Mouse (Mus musculus) hindbrain, postnatal 0 days (tissue): ENCODE measurements around the gene Kcna10. TPM values are rescaled to one million over a fixed set of nuclear protein-coding genes. Genes with fewer than 3 reads are reported as not detected.
A peak's percentile ranks its signal among the peaks of the same experiment; 100 is the strongest.

Experiments
- ATAC-seq: fragments of 200-750 bp; cut with Nextera tagmentation; 2 replicates; pipeline ENCODE4 v1.8.0; 2017; ENCODE audit warnings: mild to moderate bottlenecking, moderate TSS enrichment, moderate library complexity
- DNase-seq: peaks from one replicate; pipeline ENCODE4 v3.0.0-alpha.2; 2015; ENCODE audit warnings: low spot score
- H3K27ac ChIP-seq: fragments of 300-500 bp; sonication (generic); 2 replicates; pipeline ENCODE4 v1.5.1; 2014; ENCODE audit warnings: mild to moderate bottlenecking
- H3K27me3 ChIP-seq: fragments of 300-500 bp; sonication (generic); 2 replicates; pipeline ENCODE4 v1.6.1; 2014; ENCODE audit warnings: low read length, mixed read lengths; ENCODE audit not compliant: insufficient read depth
- H3K36me3 ChIP-seq: fragments of 300-500 bp; sonication (generic); 2 replicates; pipeline ENCODE4 v1.6.1; 2014; ENCODE audit warnings: low read length, mixed read lengths; ENCODE audit not compliant: insufficient read depth
- H3K4me1 ChIP-seq: fragments of 300-500 bp; sonication (generic); 2 replicates; pipeline ENCODE4 v1.6.1; 2014; ENCODE audit warnings: antibody characterized with exemption, low read length, mixed read lengths; ENCODE audit not compliant: insufficient read depth
- H3K4me2 ChIP-seq: fragments of 300-500 bp; sonication (generic); 2 replicates; pipeline ENCODE4 v1.6.1; 2014; ENCODE audit warnings: low read depth, mild to moderate bottlenecking, low read length, moderate library complexity, mixed read lengths
- H3K4me3 ChIP-seq: fragments of 300-500 bp; sonication (generic); 2 replicates; pipeline ENCODE4 v1.5.1; 2014; ENCODE audit warnings: low read length
- H3K9ac ChIP-seq: fragments of 300-500 bp; sonication (generic); replicated peaks from 2 replicates; pipeline ENCODE4 v1.6.1; 2014; ENCODE audit warnings: mild to moderate bottlenecking, low read length, moderate library complexity, mixed read lengths
- H3K9me3 ChIP-seq: fragments of 300-500 bp; sonication (generic); 2 replicates; pipeline ENCODE4 v1.6.1; 2016; ENCODE audit warnings: low read length, mixed read lengths
- CTCF ChIP-seq: IDR thresholded peaks from 2 replicates; pipeline ENCODE4 v1.5.1; 2016; ENCODE audit warnings: antibody characterized with exemption, control low read depth, low read depth
- WGBS: fragments of 180-500 bp; shearing (Covaris S2); extraction: QIAGEN DNeasy Blood & Tissue Kit; methylation state at CpG from one replicate; pipeline ENCODE4 v1.1.7; 2014; 5-methylcytosine and 5-hydroxymethylcytosine counted together
- polyA plus RNA-seq: library from polyadenylated mRNA; unstranded; fragments of >200 nt; fragmentation: Nextera tagmentation; extraction: Ambion mirVana; gene quantifications from 2 replicates; pipeline ENCODE4 v1.2.1, GENCODE M21; 2015
- total RNA-seq: library from RNA; depleted of rRNA; stranded (reverse); fragments of >200 nt; gene quantifications from 2 replicates; pipeline ENCODE4 v1.2.3, GENCODE M21; 2014

Kcna10 gene
- total and polyA plus RNA-seq, 2 experiments from 2014 or later = not detected

- Histone ChIP-seq H3K4me1 (no peaks in the 10 kb centered on the region), H3K9me3 (no peaks in the 10 kb centered on the region), H3K4me3 (no peak overlapping the region), H3K4me2 (no peak overlapping the region), H3K27me3 (no peaks in the 10 kb centered on the region), H3K27ac (no peak overlapping the region), H3K9ac (no peak overlapping the region), H3K36me3 (no peaks in the 10 kb centered on the region)
- no peak for TF ChIP-seq CTCF
- WGBS = 59% methylated on average over 4 of the region's 4 CpGs
- ATAC-seq = no peak
- no peak for DNase-seq
These were observed 4.2 kb downstream of the Kcna10 start for GRCm38 (mm10) chr3:107187022-107187421.

- WGBS = 31% methylated on average over 6 of the region's 6 CpGs
- peak; percentile 97 for TF ChIP-seq CTCF
- peak; percentile 92 for DNase-seq
These were observed 5.5 kb downstream of the Kcna10 start for GRCm38 (mm10) chr3:107188226-107188899.

DNA sequence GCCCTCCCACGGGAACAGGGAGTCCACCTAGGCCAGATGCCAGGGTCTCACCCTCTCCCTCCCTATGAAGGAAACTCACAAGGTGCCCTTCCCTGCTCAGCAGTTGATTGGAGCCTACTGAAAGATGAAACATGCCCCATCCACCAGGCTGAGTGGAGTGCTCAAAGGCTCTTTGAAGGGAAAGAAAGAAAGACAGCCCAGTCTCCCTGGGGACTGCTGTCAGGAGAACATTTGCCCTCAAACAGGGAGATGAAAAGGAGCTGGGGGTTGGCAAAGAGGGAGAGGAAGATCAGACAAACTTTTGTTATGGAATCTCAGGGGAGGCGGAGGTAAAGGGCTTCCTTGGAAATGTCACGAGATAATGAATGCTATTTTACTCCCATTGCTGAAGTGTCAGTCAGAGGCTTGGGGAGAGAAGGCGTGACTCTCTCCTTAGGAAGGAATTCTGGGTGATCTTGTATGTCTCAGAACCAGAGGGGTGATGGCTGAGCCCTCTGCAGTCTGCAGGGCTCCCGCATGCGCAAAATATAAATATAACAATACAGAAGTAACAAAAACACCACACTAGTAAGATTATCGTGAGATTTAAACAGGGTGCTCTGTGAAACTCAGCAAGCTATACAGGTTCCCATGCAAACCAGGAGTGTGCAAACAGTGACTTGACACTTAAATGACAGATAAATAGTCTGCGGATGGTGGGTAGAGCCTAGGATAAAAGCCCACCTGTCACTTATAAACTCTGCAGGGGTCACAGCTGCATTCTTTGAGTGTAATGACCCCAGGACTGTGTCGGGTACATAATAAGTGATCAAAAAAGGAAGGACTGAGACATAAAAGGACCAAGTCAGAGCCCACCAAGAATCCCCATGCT is 18.7 kb downstream of the Kcna10 start:
- DNase-seq (no peak), ATAC-seq (no peak)
- no peak overlapping the region for H3K9ac ChIP-seq
- no peak overlapping the region for H3K4me3 ChIP-seq
- 31% methylated on average over 9 of the region's 9 CpGs for WGBS
- no peaks in the 10 kb centered on the region for H3K4me1 ChIP-seq
- no peak for TF ChIP-seq CTCF
- H3K27me3 ChIP-seq = no peaks in the 10 kb centered on the region
- H3K9me3 ChIP-seq = no peaks in the 10 kb centered on the region
- H3K36me3 ChIP-seq = no peaks in the 10 kb centered on the region
- H3K4me2 ChIP-seq = no peak overlapping the region
- no peak overlapping the region for H3K27ac ChIP-seq

More at GRCm38 (mm10) chr3:107188226-107188899, 5.5 kb downstream of the Kcna10 start:
- H3K27me3 ChIP-seq = no peaks in the 10 kb centered on the region
- H3K4me1 ChIP-seq = no peaks in the 10 kb centered on the region
- H3K9ac ChIP-seq = no peak overlapping the region
- no peaks in the 10 kb centered on the region for H3K36me3 ChIP-seq
- ATAC-seq = peak; percentile 88
- no peak overlapping the region for H3K4me2 ChIP-seq
- H3K9me3 ChIP-seq = no peaks in the 10 kb centered on the region
- no peak overlapping the region for H3K27ac ChIP-seq
- no peak overlapping the region for H3K4me3 ChIP-seq

DNA sequence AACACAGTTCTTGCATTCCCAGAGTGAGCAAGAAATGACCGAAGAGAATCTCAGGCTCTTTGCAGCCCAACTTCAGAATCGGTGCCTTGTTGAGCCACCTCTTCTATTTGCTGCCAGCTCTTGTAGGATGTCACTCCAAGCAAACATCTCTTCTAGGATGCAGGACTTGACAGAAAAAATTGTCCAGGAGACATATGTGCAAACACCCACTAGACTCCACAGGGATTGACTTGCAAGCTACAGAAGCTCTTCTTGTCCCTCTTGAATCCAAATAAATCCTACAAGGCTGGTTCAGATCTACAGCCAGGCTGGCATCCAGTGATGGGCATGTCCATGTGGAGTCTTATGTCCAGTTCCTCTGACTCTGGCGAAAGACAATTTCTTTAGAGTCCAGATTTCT is 21.6 kb downstream of the Kcna10 start:
- 92% methylated on average over 3 of the region's 3 CpGs for WGBS

GRCm38 (mm10) chr3:107205170-107205569 is 22.3 kb downstream of the Kcna10 start:
- Histone ChIP-seq H3K9me3 (no peaks in the 10 kb centered on the region), H3K4me3 (no peak overlapping the region), H3K36me3 (no peaks in the 10 kb centered on the region), H3K27me3 (no peaks in the 10 kb centered on the region), H3K4me2 (no peak overlapping the region), H3K9ac (no peak overlapping the region), H3K27ac (no peak overlapping the region), H3K4me1 (no peaks in the 10 kb centered on the region)
- ATAC-seq = no peak
- DNase-seq = no peak
- TF ChIP-seq CTCF = no peak

More for the DNA sequence above, 21.6 kb downstream of the Kcna10 start:
- no peak overlapping the region for H3K4me2 ChIP-seq
- DNase-seq = no peak
- H3K4me3 ChIP-seq = no peak overlapping the region
- no peaks in the 10 kb centered on the region for H3K9me3 ChIP-seq
- no peak for ATAC-seq
- no peak for TF ChIP-seq CTCF
- H3K27ac ChIP-seq = no peak overlapping the region
- H3K36me3 ChIP-seq = no peaks in the 10 kb centered on the region
- H3K9ac ChIP-seq = no peak overlapping the region
- H3K4me1 ChIP-seq = no peaks in the 10 kb centered on the region
- no peaks in the 10 kb centered on the region for H3K27me3 ChIP-seq

DNA sequence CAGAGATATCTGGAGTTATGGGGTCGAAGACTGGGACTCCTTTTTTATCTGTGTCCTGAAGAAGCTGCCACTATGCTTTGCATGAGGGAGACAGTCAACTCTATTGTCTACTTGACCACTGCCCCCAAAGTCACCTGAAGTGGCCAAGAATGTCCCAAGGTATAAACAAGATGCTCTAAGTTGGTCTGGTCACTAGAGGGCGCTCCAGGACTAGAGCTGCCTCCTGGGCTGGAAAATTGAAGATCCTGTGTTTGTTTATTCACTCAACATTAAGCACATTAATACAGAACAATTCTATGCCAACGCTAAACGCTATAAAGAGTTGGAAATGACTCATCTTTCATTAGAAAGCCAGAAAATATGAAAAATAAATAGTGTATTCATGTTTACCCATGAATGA is 23.1 kb downstream of the Kcna10 start:
- no peak overlapping the region for H3K9ac ChIP-seq
- no peak overlapping the region for H3K4me2 ChIP-seq
- H3K27me3 ChIP-seq = no peaks in the 10 kb centered on the region
- WGBS = 16% methylated on average over 4 of the region's 4 CpGs
- H3K4me1 ChIP-seq = no peaks in the 10 kb centered on the region
- no peaks in the 10 kb centered on the region for H3K36me3 ChIP-seq
- no peak overlapping the region for H3K27ac ChIP-seq
- DNase-seq = peak; percentile 84
- no peak for ATAC-seq
- TF ChIP-seq CTCF = peak; percentile 88
- H3K9me3 ChIP-seq = no peaks in the 10 kb centered on the region
- H3K4me3 ChIP-seq = no peak overlapping the region
